22 mouse cellular contexts compared by ENCODE assay signal in the genomic region with DNA sequence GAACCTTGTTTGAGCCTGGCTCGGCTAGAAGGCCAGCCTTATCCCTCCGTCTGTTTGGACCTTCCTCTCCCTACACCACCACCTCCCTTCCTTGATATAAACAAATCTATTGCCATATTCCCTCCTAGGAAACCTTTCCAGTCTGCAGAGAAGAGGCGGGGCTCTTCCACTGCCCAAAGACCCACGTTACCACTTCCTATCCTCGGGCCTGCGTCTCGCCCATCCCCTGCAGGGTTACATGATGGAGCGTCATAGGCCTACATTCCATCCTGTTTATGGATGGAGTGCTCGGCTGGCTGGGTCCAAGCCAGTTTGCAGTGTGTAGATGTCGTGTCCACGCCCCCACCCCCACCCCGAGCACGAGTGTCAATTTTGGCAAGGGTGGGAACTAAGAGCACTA. TPM values are rescaled to one million over a fixed set of nuclear protein-coding genes. Genes with fewer than 3 reads are reported as not detected.
DNase-seq lines count a peak whose midpoint lies in the region; ATAC-seq and TF ChIP-seq lines count a peak whose summit lies in the region.
"Had no signal": no experiment of that assay in that cellular context is flagged by ENCODE, and none has a peak within 500 bp of the region (broad histone marks: within the 10 kb centered on the region; RNA-seq: fewer than 3 reads in every experiment).

No protein-coding gene starts in this region.

- no peak overlapping the region for H3K4me3 ChIP-seq in heart, embryonic 13.5 days
- H3K4me3 ChIP-seq in liver, embryonic 13.5 days (replicated peaks) = no peak overlapping the region
- no peak overlapping the region for H3K4me3 ChIP-seq in liver, embryonic 11.5 days (ENCODE audit: low read depth, low read length)
- H3K4me3 ChIP-seq in lung, postnatal 0 days (ENCODE audit: low read depth, low read length) = no peak overlapping the region
- no peak overlapping the region for H3K4me3 ChIP-seq in hindbrain, embryonic 16.5 days (ENCODE audit: low read length)
- H3K4me3 ChIP-seq: forebrain, embryonic 13.5 days; hindbrain, embryonic 13.5 days; liver, embryonic 12.5 days; neural tube, embryonic 15.5 days had no signal

- TF ChIP-seq CTCF in lung, postnatal 0 days (IDR thresholded peaks at IDR 0.05) = no peak

- peaks cover 50% of the 10 kb centered on the region for H3K4me1 ChIP-seq in heart, embryonic 13.5 days
- H3K4me1 ChIP-seq in liver, embryonic 13.5 days (replicated peaks) = peaks cover 76% of the 10 kb centered on the region
- peaks cover 55% of the 10 kb centered on the region for H3K4me1 ChIP-seq in liver, embryonic 11.5 days (replicated peaks; ENCODE audit: control insufficient read depth, insufficient read depth, low read length)
- H3K4me1 ChIP-seq in lung, postnatal 0 days (ENCODE audit: insufficient read depth, low read depth, low read length) = peaks cover 19% of the 10 kb centered on the region
- H3K4me1 ChIP-seq in hindbrain, embryonic 16.5 days (ENCODE audit: control insufficient read depth, insufficient read depth, low read depth, low read length) = peaks cover 6% of the 10 kb centered on the region

- peaks cover 25% of the 10 kb centered on the region; the same call in 1 of the 2 replicates for H3K27me3 ChIP-seq in heart, embryonic 13.5 days (replicated peaks)
- peaks cover 7% of the 10 kb centered on the region; the same call in 1 of the 2 replicates for H3K27me3 ChIP-seq in liver, embryonic 13.5 days
- no peaks in the 10 kb centered on the region for H3K27me3 ChIP-seq in liver, embryonic 11.5 days (replicated peaks; ENCODE audit: control insufficient read depth, insufficient read depth, low read length)
- H3K27me3 ChIP-seq in lung, postnatal 0 days (replicated peaks; ENCODE audit: insufficient read depth, low read length) = no peaks in the 10 kb centered on the region
- no peaks in the 10 kb centered on the region for H3K27me3 ChIP-seq in hindbrain, embryonic 16.5 days (replicated peaks; ENCODE audit: control insufficient read depth, insufficient read depth, low read length)
- H3K27me3 ChIP-seq: forebrain, embryonic 13.5 days; neural tube, embryonic 15.5 days had no signal

- H3K4me2 ChIP-seq in heart, embryonic 13.5 days = no peak overlapping the region
- H3K4me2 ChIP-seq in liver, embryonic 13.5 days = no peak overlapping the region
- H3K4me2 ChIP-seq in liver, embryonic 11.5 days = no peak overlapping the region
- H3K4me2 ChIP-seq in lung, postnatal 0 days (replicated peaks; ENCODE audit: low read depth, low read length) = no peak overlapping the region
- no peak overlapping the region for H3K4me2 ChIP-seq in hindbrain, embryonic 16.5 days (ENCODE audit: low read length)
- H3K4me2 ChIP-seq: forebrain, embryonic 13.5 days; hindbrain, embryonic 13.5 days; liver, embryonic 12.5 days; neural tube, embryonic 15.5 days had no signal

- H3K9ac ChIP-seq in heart, embryonic 13.5 days = no peak overlapping the region
- no peak overlapping the region for H3K9ac ChIP-seq in liver, embryonic 13.5 days
- no peak overlapping the region for H3K9ac ChIP-seq in liver, embryonic 11.5 days (ENCODE audit: low read depth, low read length)
- H3K9ac ChIP-seq in lung, postnatal 0 days (replicated peaks; ENCODE audit: low read depth) = no peak overlapping the region
- no peak overlapping the region for H3K9ac ChIP-seq in hindbrain, embryonic 16.5 days (ENCODE audit: low read depth, low read length)
- H3K9ac ChIP-seq: forebrain, embryonic 13.5 days; hindbrain, embryonic 13.5 days; liver, embryonic 12.5 days; neural tube, embryonic 15.5 days had no signal

- H3K27ac ChIP-seq in heart, embryonic 13.5 days (replicated peaks) = peak overlapping the region; percentile 58; the same call in 1 of the 2 replicates
- H3K27ac ChIP-seq in liver, embryonic 13.5 days = peak overlapping the region; percentile 25; the same call in 1 of the 2 replicates
- H3K27ac ChIP-seq in liver, embryonic 11.5 days (ENCODE audit: low read depth, low read length) = no peak overlapping the region
- peak overlapping the region; percentile 87 for H3K27ac ChIP-seq in lung, postnatal 0 days (ENCODE audit: low read length)
- H3K27ac ChIP-seq in hindbrain, embryonic 16.5 days (ENCODE audit: low read depth, low read length) = no peak overlapping the region
- H3K27ac ChIP-seq: forebrain, embryonic 13.5 days; hindbrain, embryonic 13.5 days; liver, embryonic 12.5 days; neural tube, embryonic 15.5 days had no signal

- no peaks in the 10 kb centered on the region for H3K9me3 ChIP-seq in heart, embryonic 13.5 days
- no peaks in the 10 kb centered on the region for H3K9me3 ChIP-seq in liver, embryonic 13.5 days (replicated peaks)
- H3K9me3 ChIP-seq in liver, embryonic 11.5 days (ENCODE audit: control insufficient read depth, low read length) = no peaks in the 10 kb centered on the region
- H3K9me3 ChIP-seq in lung, postnatal 0 days (ENCODE audit: low read length) = no peaks in the 10 kb centered on the region
- H3K9me3 ChIP-seq in hindbrain, embryonic 16.5 days (ENCODE audit: control insufficient read depth, low read length) = no peaks in the 10 kb centered on the region
- H3K9me3 ChIP-seq: forebrain, embryonic 13.5 days; hindbrain, embryonic 13.5 days; liver, embryonic 12.5 days; neural tube, embryonic 15.5 days had no signal

- no peaks in the 10 kb centered on the region for H3K36me3 ChIP-seq in heart, embryonic 13.5 days
- H3K36me3 ChIP-seq in liver, embryonic 13.5 days = no peaks in the 10 kb centered on the region
- H3K36me3 ChIP-seq in liver, embryonic 11.5 days (ENCODE audit: control insufficient read depth, insufficient read depth, low read length) = no peaks in the 10 kb centered on the region
- H3K36me3 ChIP-seq in lung, postnatal 0 days (ENCODE audit: insufficient read depth, low read length) = no peaks in the 10 kb centered on the region
- H3K36me3 ChIP-seq in hindbrain, embryonic 16.5 days (ENCODE audit: control insufficient read depth, insufficient read depth, low read length) = no peaks in the 10 kb centered on the region
- H3K36me3 ChIP-seq: hindbrain, embryonic 13.5 days; liver, embryonic 12.5 days; neural tube, embryonic 15.5 days had no signal

- ATAC-seq in heart, embryonic 13.5 days (ENCODE audit: extremely low read depth, insufficient number of reproducible peaks, low FRiP score, low TSS enrichment) = peak; percentile 20; the same call in 1 of the 2 replicates
- no peak for ATAC-seq in liver, embryonic 13.5 days (ENCODE audit: low read depth)
- no peak for ATAC-seq in liver, embryonic 11.5 days (replicated peaks; ENCODE audit: low FRiP score)
- peak; percentile 86 for ATAC-seq in lung, postnatal 0 days
- ATAC-seq in hindbrain, embryonic 16.5 days = no peak
- ATAC-seq: forebrain, embryonic 13.5 days; liver, embryonic 12.5 days; midbrain, embryonic 16.5 days had no signal

- peak; percentile 96 for TF ChIP-seq EP300 in lung, postnatal 0 days (IDR thresholded peaks at IDR 0.05)

- WGBS in heart, embryonic 13.5 days = 61% methylated on average over 13 of the region's 13 CpGs
- WGBS in liver, embryonic 13.5 days (ENCODE audit: insufficient replicate concordance) = 58% methylated on average over 13 of the region's 13 CpGs
- 70% methylated on average over 13 of the region's 13 CpGs for WGBS in liver, embryonic 11.5 days
- 34% methylated on average over 13 of the region's 13 CpGs for WGBS in lung, postnatal 0 days
- WGBS in hindbrain, embryonic 16.5 days = 91% methylated on average over 13 of the region's 13 CpGs

- no peak for DNase-seq in heart, adult 9 months (ENCODE audit: low spot score in 2 of 2)
- no peak for DNase-seq in liver, embryonic 13.5 days
- no peak for DNase-seq in liver, embryonic 11.5 days (ENCODE audit: low spot score)
- DNase-seq in lung, postnatal 0 days (ENCODE audit: low spot score) = peak; percentile 86
- DNase-seq in adrenal gland, adult (ENCODE audit: inconsistent age in 2 of 2, low spot score in 1 of 2) = no peak
- DNase-seq: adrenal gland, adult 2 months; B cell, adult 2 months; cerebellum, adult 9-10 months; gastrocnemius, postnatal 10 days; kidney, postnatal 36 days; right cerebral cortex, postnatal 14 days; spleen, adult 18-20 months; thymus, postnatal 36 days had no signal

RNA-seq across cellular contexts. Expression of a gene that starts 8.9 kb away (rescaled TPM):
- 26.9 and 27.4 TPM in 2 replicates for polyA plus RNA-seq in heart, embryonic 13.5 days (2015; fragmentation: Nextera tagmentation; extraction: Ambion mirVana)
- polyA plus RNA-seq in liver, embryonic 13.5 days (2015; fragmentation: Nextera tagmentation; extraction: Ambion mirVana) = 41.7 and 45.2 TPM in 2 replicates
- 6.1 and 8.0 TPM in 2 replicates for polyA plus RNA-seq in liver, embryonic 11.5 days (2014; fragmentation: Nextera tagmentation; extraction: Ambion mirVana)
- 514 and 711 TPM in 2 replicates for polyA plus RNA-seq in lung, postnatal 0 days (2015; fragmentation: Nextera tagmentation; extraction: Ambion mirVana)
- polyA plus RNA-seq in hindbrain, embryonic 16.5 days (2015; fragmentation: Nextera tagmentation; extraction: Ambion mirVana) = 27.6 and 30.9 TPM in 2 replicates

RNA-seq across cellular contexts. Expression of a gene that starts 48.8 kb away (rescaled TPM):
- not detected in 2 replicates for polyA plus RNA-seq in heart, embryonic 13.5 days (2015; fragmentation: Nextera tagmentation; extraction: Ambion mirVana)
- polyA plus RNA-seq in liver, embryonic 13.5 days (2015; fragmentation: Nextera tagmentation; extraction: Ambion mirVana) = 0.06 and 0.08 TPM in 2 replicates
- polyA plus RNA-seq in liver, embryonic 11.5 days (2014; fragmentation: Nextera tagmentation; extraction: Ambion mirVana) = not detected in 2 replicates
- 0.12 TPM in 1 of 2 replicates, not detected in the other for polyA plus RNA-seq in lung, postnatal 0 days (2015; fragmentation: Nextera tagmentation; extraction: Ambion mirVana)
- polyA plus RNA-seq in hindbrain, embryonic 16.5 days (2015; fragmentation: Nextera tagmentation; extraction: Ambion mirVana) = not detected in 2 replicates
- polyA plus RNA-seq: adrenal gland, adult 2 months; embryonic facial prominence, embryonic 11.5 days; forebrain, embryonic 13.5 days; hindbrain, embryonic 13.5 days; kidney, embryonic 14.5 days; liver, embryonic 12.5 days; midbrain, embryonic 16.5 days; neural tube, embryonic 15.5 days had no signal

Comparison
In these comparisons a context has a peak if more than half of its experiments do, and no peak if none do; other contexts are left out.
1. H3K27ac ChIP-seq: peak in heart, embryonic 13.5 days (single experiment), liver, embryonic 13.5 days (single experiment) and lung, postnatal 0 days (single experiment); none in liver, embryonic 11.5 days (single experiment) and hindbrain, embryonic 16.5 days (single experiment).
2. ATAC-seq: peak in heart, embryonic 13.5 days (single experiment) and lung, postnatal 0 days (single experiment); none in liver, embryonic 13.5 days (single experiment), liver, embryonic 11.5 days (single experiment) and hindbrain, embryonic 16.5 days (single experiment).
3. RNA of a gene that starts 8.9 kb away (polyA plus RNA-seq): 514 to 711 TPM in lung, postnatal 0 days; 41.7 to 45.2 TPM in liver, embryonic 13.5 days, 27.6 to 30.9 TPM in hindbrain, embryonic 16.5 days, 26.9 to 27.4 TPM in heart, embryonic 13.5 days and 6.1 to 8.0 TPM in liver, embryonic 11.5 days; every median in the first group is over 10 times any median in the second.